Mouse (Mus musculus) cerebellum, adult 2 months (tissue): Measurements from ENCODE around the gene Hdac1. TPM values are rescaled to one million over a fixed set of nuclear protein-coding genes. Genes with fewer than 3 reads are reported as not detected.

Source experiments
- DNase-seq, 2 experiments: peaks; one replicate each; pipeline ENCODE4 v3.0.0; 2021
- H3K27ac ChIP-seq: fragments of 200-500 bp; 2 replicates; pipeline ENCODE4 v1.5.1; 2012; ENCODE audit warnings: low read length, control low read depth, inconsistent platforms; ENCODE audit not compliant: insufficient read depth
- H3K27me3 ChIP-seq: fragments of 200-500 bp; 2 replicates; pipeline ENCODE4 v1.6.1; 2012; ENCODE audit warnings: inconsistent platforms, mild to moderate bottlenecking, low read length, moderate library complexity; ENCODE audit not compliant: control insufficient read depth, insufficient read depth
- H3K4me1 ChIP-seq: fragments of 200-500 bp; 2 replicates; pipeline ENCODE4 v1.6.1; 2011; ENCODE audit warnings: low read length; ENCODE audit not compliant: control insufficient read depth, insufficient read depth
- H3K4me3 ChIP-seq: fragments of 200-500 bp; replicated peaks from 2 replicates; pipeline ENCODE3; 2011; ENCODE audit warnings: mild to moderate bottlenecking, low read depth, low read length, control low read depth; ENCODE audit not compliant: insufficient read depth
- CTCF ChIP-seq: fragments of 200-500 bp; IDR thresholded peaks from 2 replicates; pipeline ENCODE4 v1.5.1; 2011; ENCODE audit warnings: low read depth, mild to moderate bottlenecking, control low read depth, low read length, moderate library complexity, borderline replicate concordance; ENCODE audit not compliant: insufficient read depth
- POLR2A ChIP-seq: fragments of 200-500 bp; IDR thresholded peaks from 2 replicates; pipeline ENCODE4 v1.6.1; 2011; ENCODE audit warnings: low read length, control low read depth, borderline replicate concordance; ENCODE audit not compliant: insufficient read depth
- WGBS: fragments of 180-500 bp; shearing (Covaris S2); methylation state at CpG from one replicate; pipeline ENCODE4 v1.1.7; 2018; 5-methylcytosine and 5-hydroxymethylcytosine counted together
- polyA plus RNA-seq: library from polyadenylated mRNA; depleted of rRNA; stranded (reverse); fragments of >200 nt; gene quantifications from 2 replicates; pipeline ENCODE4 v1.2.3, GENCODE M21; 2012; rRNA removed

Hdac1 gene
- polyA plus RNA-seq, result 61.5 and 66.8 TPM in 2 replicates

DNA sequence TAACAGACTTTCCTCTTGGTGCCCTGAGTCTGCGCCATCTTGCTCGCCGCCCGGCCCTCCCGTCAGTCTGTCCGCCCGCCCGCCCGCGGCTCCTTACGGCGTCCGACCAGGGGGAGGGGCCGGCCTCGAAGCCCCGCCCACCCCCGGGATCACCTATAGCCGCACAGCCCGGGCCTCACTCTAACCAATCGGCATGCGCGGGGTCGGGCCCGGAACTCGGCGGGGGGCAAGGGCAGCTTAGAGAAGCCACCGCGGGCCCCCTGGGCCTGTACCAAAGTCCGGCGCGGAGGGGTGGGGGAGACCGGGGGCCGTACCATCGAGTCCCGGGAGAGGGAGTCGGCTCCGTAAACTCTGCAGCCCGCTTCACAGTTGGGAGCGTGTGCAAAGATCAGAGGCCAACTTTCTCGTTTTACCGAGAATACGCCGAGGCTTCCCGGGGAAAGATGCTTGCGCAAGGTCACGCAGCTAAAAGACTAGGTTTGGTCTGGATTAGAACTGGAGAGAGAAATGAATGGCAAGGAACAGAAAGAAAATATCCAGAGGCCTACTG, at the start of gene Hdac1:
TSS of gene Hdac1 (minus strand) at position 122 of the 550 bp plus-strand sequence.
- peak within 1 kb of the TSS; percentile 99 for H3K4me3 ChIP-seq
- WGBS, result 1% methylated on average over 45 of the region's 46 CpGs
- peak; percentile 97 to 98 for DNase-seq
- TF ChIP-seq CTCF (no peak), POLR2A (peak; percentile 33; the same call in 1 of the 2 replicates)
- peak within 1 kb of the TSS; percentile 60 for H3K27ac ChIP-seq
- peaks cover 6% of the 10 kb centered on the region for H3K4me1 ChIP-seq
- no peaks in the 10 kb centered on the region for H3K27me3 ChIP-seq

DNA sequence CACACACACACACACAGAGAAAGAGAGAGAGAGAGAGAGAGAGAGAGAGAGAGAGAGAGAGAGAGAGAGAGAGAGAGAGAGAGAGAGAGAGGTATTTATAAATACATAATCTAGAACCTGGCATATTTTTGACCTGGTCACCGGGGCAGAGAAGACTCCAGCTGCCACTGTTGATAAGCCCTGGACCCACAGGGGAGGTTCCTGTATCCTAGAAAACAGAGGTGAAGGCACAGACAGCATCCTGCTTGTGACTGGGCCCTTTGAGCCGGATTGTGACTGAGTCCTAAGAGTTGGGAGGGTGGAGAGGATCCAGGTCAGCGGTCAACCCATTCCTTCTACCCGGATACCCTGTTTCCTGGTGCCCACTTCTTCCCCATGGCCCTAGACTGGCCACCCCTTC, 46.4 kb upstream of the Hdac1 start:
- TF ChIP-seq POLR2A (no peak), CTCF (no peak)
- Histone ChIP-seq H3K4me1 (no peaks in the 10 kb centered on the region), H3K4me3 (no peak overlapping the region), H3K27ac (no peak overlapping the region), H3K27me3 (no peaks in the 10 kb centered on the region)
- no peak for DNase-seq
- WGBS, result 73% methylated on average over 4 of the region's 4 CpGs

DNA sequence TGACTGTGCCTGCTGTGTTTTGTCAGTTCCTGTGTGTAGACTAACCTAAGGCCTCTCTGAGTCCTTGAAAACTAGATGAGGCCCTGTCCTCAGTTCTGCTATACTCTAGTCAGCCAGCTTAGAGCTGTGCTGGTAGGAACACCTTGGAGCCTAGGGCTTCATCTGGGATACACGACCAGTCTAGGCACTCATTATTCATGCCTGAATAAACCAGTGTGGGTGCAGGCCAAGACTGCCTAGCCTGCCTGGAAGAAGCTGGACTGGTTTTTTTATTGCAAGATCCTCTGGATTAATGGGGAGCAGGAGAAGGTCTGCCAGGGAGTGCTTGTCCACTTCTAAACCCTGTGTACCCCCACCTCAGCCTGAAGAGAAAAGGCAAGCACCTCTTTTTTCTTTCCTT, 44.4 kb upstream of the Hdac1 start:
- 13% methylated on average over 1 of the region's 1 CpGs for WGBS
- no peak for DNase-seq

DNA sequence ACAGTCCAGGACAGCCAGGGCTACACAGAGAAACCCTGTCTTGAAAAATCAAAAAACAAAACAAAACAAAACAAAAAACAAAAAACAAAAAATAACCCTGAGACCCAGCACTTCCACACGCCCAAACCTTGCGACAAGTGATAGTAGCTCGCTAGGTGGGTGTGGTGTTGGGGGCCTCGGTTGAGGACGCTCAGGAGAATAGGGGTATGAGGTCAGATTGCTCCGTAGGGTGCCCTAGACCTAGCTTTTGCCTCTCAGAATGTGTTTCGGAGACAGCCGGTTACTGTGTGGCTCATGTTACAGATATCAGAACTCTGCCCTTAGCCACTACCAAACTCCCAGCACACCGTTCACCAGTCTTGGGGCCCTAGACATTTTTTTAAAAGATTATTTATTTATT, 43.3 kb upstream of the Hdac1 start:
- no peak overlapping the region for H3K4me3 ChIP-seq
- TF ChIP-seq CTCF (no peak), POLR2A (no peak)
- H3K27ac ChIP-seq, result no peak overlapping the region

More for the DNA sequence above, 44.4 kb upstream of the Hdac1 start:
- Histone ChIP-seq H3K27me3 (no peaks in the 10 kb centered on the region), H3K27ac (no peak overlapping the region), H3K4me3 (no peak overlapping the region), H3K4me1 (no peaks in the 10 kb centered on the region)
- no peak for TF ChIP-seq CTCF
- TF ChIP-seq POLR2A, result no peak

DNA sequence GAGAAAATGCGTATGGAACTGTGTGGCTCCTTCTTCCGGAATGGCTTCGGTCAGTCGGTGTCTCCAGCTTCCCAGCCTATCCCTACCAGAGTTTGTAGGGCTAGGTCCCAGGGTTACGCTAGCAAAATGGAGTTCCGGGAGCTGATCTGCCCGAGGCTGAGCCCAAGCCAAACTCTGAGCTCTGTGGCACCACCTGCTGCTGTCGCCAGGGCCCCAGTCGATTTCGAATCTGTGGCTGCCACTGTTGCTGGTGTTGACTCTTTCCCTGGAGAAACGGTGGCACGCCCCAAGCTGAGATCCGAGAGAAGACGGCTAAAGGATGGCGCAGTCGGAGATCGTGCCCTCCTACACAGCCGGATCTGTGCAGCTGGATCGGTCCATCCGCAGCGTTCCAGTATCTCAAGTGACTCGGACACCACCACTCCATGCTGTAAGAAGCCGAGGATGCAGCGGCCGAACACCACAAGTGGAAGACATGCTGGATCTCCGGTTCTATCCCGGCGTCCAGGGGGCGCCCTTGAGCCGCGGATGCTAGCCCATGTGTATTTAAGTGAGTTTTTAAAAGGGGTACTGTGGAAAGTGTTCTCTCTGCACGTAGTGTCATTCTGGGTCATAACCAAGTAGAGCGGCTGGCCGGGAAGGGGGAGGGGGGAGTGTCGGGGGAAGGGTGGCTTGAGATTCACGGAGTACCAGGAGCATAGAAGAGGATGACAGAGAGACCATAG, 42.5 kb upstream of the Hdac1 start:
- 3% methylated on average over 36 of the region's 36 CpGs for WGBS
- TF ChIP-seq CTCF (peak; percentile 63), POLR2A (no peak)

More for the DNA sequence above, 43.3 kb upstream of the Hdac1 start:
- 89% methylated on average over 9 of the region's 9 CpGs for WGBS
- DNase-seq, result no peak
- H3K27me3 ChIP-seq, result no peaks in the 10 kb centered on the region
- no peaks in the 10 kb centered on the region for H3K4me1 ChIP-seq

DNA sequence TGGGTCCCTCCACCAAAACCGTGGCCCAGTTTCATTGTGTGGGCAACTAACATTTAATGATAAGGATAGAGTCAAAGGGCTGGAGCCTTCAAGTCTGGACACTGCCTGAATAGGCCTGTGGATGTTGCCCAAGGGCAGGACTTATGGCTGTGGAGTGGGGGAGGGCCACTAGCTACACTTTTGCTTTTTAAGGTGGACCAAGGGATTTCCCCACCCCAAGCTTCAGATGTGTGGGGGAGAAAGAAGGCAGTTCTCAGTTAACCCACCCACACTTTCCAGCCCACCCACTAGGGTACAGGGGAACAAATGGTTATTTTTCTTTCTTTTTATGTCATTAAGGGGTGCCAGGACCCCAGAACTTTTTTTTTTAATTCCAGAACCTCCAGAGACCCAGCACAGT, 41.9 kb upstream of the Hdac1 start:
- Histone ChIP-seq H3K27me3 (no peaks in the 10 kb centered on the region), H3K4me3 (no peak overlapping the region), H3K27ac (no peak overlapping the region), H3K4me1 (no peaks in the 10 kb centered on the region)
- DNase-seq, result no peak
- TF ChIP-seq POLR2A (no peak), CTCF (no peak)
- 75% methylated on average over 1 of the region's 1 CpGs for WGBS

More for the DNA sequence above, 42.5 kb upstream of the Hdac1 start:
- Histone ChIP-seq H3K4me1 (no peaks in the 10 kb centered on the region), H3K27me3 (no peaks in the 10 kb centered on the region), H3K4me3 (peak overlapping the region; percentile 57), H3K27ac (no peak overlapping the region)
- DNase-seq, result peak; percentile 69 to 80

DNA sequence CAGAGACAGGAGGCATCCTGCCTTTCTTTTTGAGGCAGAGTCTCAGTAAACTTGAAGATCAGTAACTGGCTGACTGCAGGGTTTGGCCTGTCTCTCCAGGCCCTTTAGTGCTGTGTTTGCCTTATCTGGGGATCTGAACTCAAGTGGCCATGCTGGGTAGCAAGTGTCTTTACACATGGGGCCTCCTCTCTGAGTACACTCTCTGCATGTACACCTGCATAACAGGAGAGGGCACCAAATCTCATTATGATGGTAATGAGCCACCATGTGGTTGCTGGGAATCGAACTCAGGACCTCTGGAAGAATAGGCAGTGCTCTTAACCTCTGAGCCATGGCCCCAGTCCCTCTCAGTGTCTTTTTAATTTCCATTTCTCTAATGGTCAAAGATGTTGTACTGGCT, 39.7 kb upstream of the Hdac1 start:
- no peaks in the 10 kb centered on the region for H3K27me3 ChIP-seq
- DNase-seq, result no peak
- H3K4me3 ChIP-seq, result no peak overlapping the region
- no peak overlapping the region for H3K27ac ChIP-seq
- WGBS, result 72% methylated on average over 1 of the region's 1 CpGs
- no peaks in the 10 kb centered on the region; the same call in 1 of the 2 replicates for H3K4me1 ChIP-seq
- TF ChIP-seq CTCF (no peak), POLR2A (no peak)

DNA sequence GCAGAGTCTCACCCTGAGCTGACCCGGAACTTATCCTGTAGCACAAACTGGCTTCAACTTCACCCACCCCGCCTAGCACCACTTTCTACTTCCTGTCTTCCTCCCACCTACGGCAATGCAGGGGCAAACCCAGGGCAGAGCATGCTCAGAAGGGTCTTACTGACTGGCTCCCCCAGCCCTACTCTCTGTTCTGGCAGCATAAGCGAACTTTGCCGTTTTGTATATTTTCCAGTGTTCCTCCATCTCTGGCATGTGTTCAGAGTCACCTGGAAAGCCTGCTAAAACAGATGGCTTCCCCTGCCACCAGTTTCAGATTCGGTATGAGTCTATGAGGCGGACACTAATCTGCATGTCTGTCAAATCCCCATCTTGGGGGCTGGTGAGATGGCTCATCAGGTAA, 37.8 kb upstream of the Hdac1 start:
- H3K27me3 ChIP-seq, result no peaks in the 10 kb centered on the region
- no peaks in the 10 kb centered on the region; the same call in 1 of the 2 replicates for H3K4me1 ChIP-seq
- DNase-seq, result peak; percentile 40 to 59
- 10% methylated on average over 7 of the region's 7 CpGs for WGBS
- no peak overlapping the region for H3K27ac ChIP-seq
- TF ChIP-seq CTCF (no peak), POLR2A (no peak)
- no peak overlapping the region for H3K4me3 ChIP-seq
